Mouse (Mus musculus): ENCODE results near the gene Ugt1a6a. TPM values are rescaled to one million over a fixed set of nuclear protein-coding genes. Genes with fewer than 3 reads are reported as not detected.

Ugt1a6a gene
- polyA plus RNA-seq, 1 experiment from 2014 or later, result 11.0 TPM

- no peak for ATAC-seq
- no peak overlapping the region for H3K4me2 ChIP-seq (ENCODE audit: low read depth, low read length)
- no peak overlapping the region for H3K9ac ChIP-seq (ENCODE audit: low read depth, low read length)
- no peaks in the 10 kb centered on the region for H3K36me3 ChIP-seq (ENCODE audit: control insufficient read depth, insufficient read depth, low read length)
- no peak overlapping the region for H3K27ac ChIP-seq (ENCODE audit: low read length)
- no peak overlapping the region for H3K4me3 ChIP-seq (ENCODE audit: low read length)
- H3K9me3 ChIP-seq (ENCODE audit: control insufficient read depth, low read length), result peaks cover 72% of the 10 kb centered on the region
- 63% methylated on average over 11 of the region's 11 CpGs for WGBS
- H3K4me1 ChIP-seq (ENCODE audit: control insufficient read depth, insufficient read depth, low read length), result no peaks in the 10 kb centered on the region
- no peaks in the 10 kb centered on the region for H3K27me3 ChIP-seq (replicated peaks; ENCODE audit: control insufficient read depth, insufficient read depth, low read length)
Observed at GRCm38 (mm10) chr1:88235046-88235893, 100.7 kb downstream of the Ugt1a6a start.

GRCm38 (mm10) chr1:88235894-88236415, 101.3 kb downstream of the Ugt1a6a start:
- Histone ChIP-seq H3K27ac (ENCODE audit: low read length) (no peak overlapping the region), H3K4me3 (ENCODE audit: low read length) (no peak overlapping the region), H3K4me2 (ENCODE audit: low read depth, low read length) (no peak overlapping the region), H3K27me3 (replicated peaks; ENCODE audit: control insufficient read depth, insufficient read depth, low read length) (no peaks in the 10 kb centered on the region), H3K9ac (ENCODE audit: low read depth, low read length) (no peak overlapping the region), H3K36me3 (ENCODE audit: control insufficient read depth, insufficient read depth, low read length) (no peaks in the 10 kb centered on the region), H3K9me3 (ENCODE audit: control insufficient read depth, low read length) (peaks cover 68% of the 10 kb centered on the region), H3K4me1 (ENCODE audit: control insufficient read depth, insufficient read depth, low read length) (no peaks in the 10 kb centered on the region)
- WGBS, result 60% methylated on average over 4 of the region's 4 CpGs
- ATAC-seq, result no peak

- Histone ChIP-seq H3K4me3 (ENCODE audit: low read length) (no peak overlapping the region), H3K27ac (ENCODE audit: low read length) (no peak overlapping the region), H3K4me1 (ENCODE audit: control insufficient read depth, insufficient read depth, low read length) (no peaks in the 10 kb centered on the region), H3K36me3 (ENCODE audit: control insufficient read depth, insufficient read depth, low read length) (no peaks in the 10 kb centered on the region), H3K9ac (ENCODE audit: low read depth, low read length) (no peak overlapping the region), H3K9me3 (ENCODE audit: control insufficient read depth, low read length) (peaks cover 64% of the 10 kb centered on the region), H3K4me2 (ENCODE audit: low read depth, low read length) (no peak overlapping the region), H3K27me3 (replicated peaks; ENCODE audit: control insufficient read depth, insufficient read depth, low read length) (no peaks in the 10 kb centered on the region)
- ATAC-seq, result no peak
- 73% methylated on average over 5 of the region's 5 CpGs for WGBS
Observed at GRCm38 (mm10) chr1:88237311-88237710, 102.7 kb downstream of the Ugt1a6a start.

GRCm38 (mm10) chr1:88238771-88239170, 104.2 kb downstream of the Ugt1a6a start:
- Histone ChIP-seq H3K4me3 (ENCODE audit: low read length) (no peak overlapping the region), H3K4me2 (ENCODE audit: low read depth, low read length) (no peak overlapping the region), H3K9ac (ENCODE audit: low read depth, low read length) (no peak overlapping the region), H3K36me3 (ENCODE audit: control insufficient read depth, insufficient read depth, low read length) (no peaks in the 10 kb centered on the region), H3K9me3 (ENCODE audit: control insufficient read depth, low read length) (peaks cover 67% of the 10 kb centered on the region), H3K4me1 (ENCODE audit: control insufficient read depth, insufficient read depth, low read length) (no peaks in the 10 kb centered on the region), H3K27ac (ENCODE audit: low read length) (no peak overlapping the region), H3K27me3 (replicated peaks; ENCODE audit: control insufficient read depth, insufficient read depth, low read length) (no peaks in the 10 kb centered on the region)
- WGBS, result 79% methylated on average over 6 of the region's 6 CpGs
- no peak for ATAC-seq

GRCm38 (mm10) chr1:88240072-88240471, 105.5 kb downstream of the Ugt1a6a start:
- H3K27me3 ChIP-seq (replicated peaks; ENCODE audit: control insufficient read depth, insufficient read depth, low read length), result no peaks in the 10 kb centered on the region

GRCm38 (mm10) chr1:88240579-88240978, 106.0 kb downstream of the Ugt1a6a start:
- no peaks in the 10 kb centered on the region for H3K36me3 ChIP-seq (ENCODE audit: control insufficient read depth, insufficient read depth, low read length)
- no peak overlapping the region for H3K4me3 ChIP-seq (ENCODE audit: low read length)
- peaks cover 66% of the 10 kb centered on the region for H3K9me3 ChIP-seq (ENCODE audit: control insufficient read depth, low read length)
- H3K9ac ChIP-seq (ENCODE audit: low read depth, low read length), result no peak overlapping the region
- no peak overlapping the region for H3K27ac ChIP-seq (ENCODE audit: low read length)
- WGBS, result 72% methylated on average over 4 of the region's 4 CpGs
- ATAC-seq, result 0 out of 2 replicates have a peak, but pooled peaks have one; percentile 7
- H3K4me1 ChIP-seq (ENCODE audit: control insufficient read depth, insufficient read depth, low read length), result no peaks in the 10 kb centered on the region
- no peaks in the 10 kb centered on the region for H3K27me3 ChIP-seq (replicated peaks; ENCODE audit: control insufficient read depth, insufficient read depth, low read length)
- no peak overlapping the region for H3K4me2 ChIP-seq (ENCODE audit: low read depth, low read length)

More at GRCm38 (mm10) chr1:88240072-88240471, 105.5 kb downstream of the Ugt1a6a start:
- ATAC-seq, result no peak
- WGBS, result 71% methylated on average over 5 of the region's 5 CpGs
- no peak overlapping the region for H3K4me3 ChIP-seq (ENCODE audit: low read length)
- H3K27ac ChIP-seq (ENCODE audit: low read length), result no peak overlapping the region
- H3K36me3 ChIP-seq (ENCODE audit: control insufficient read depth, insufficient read depth, low read length), result no peaks in the 10 kb centered on the region
- no peak overlapping the region for H3K4me2 ChIP-seq (ENCODE audit: low read depth, low read length)
- peaks cover 67% of the 10 kb centered on the region for H3K9me3 ChIP-seq (ENCODE audit: control insufficient read depth, low read length)
- H3K9ac ChIP-seq (ENCODE audit: low read depth, low read length), result no peak overlapping the region
- no peaks in the 10 kb centered on the region for H3K4me1 ChIP-seq (ENCODE audit: control insufficient read depth, insufficient read depth, low read length)

GRCm38 (mm10) chr1:88243861-88244260, 109.3 kb downstream of the Ugt1a6a start:
- H3K27me3 ChIP-seq (replicated peaks; ENCODE audit: control insufficient read depth, insufficient read depth, low read length), result no peaks in the 10 kb centered on the region
- no peaks in the 10 kb centered on the region for H3K36me3 ChIP-seq (ENCODE audit: control insufficient read depth, insufficient read depth, low read length)
- H3K4me2 ChIP-seq (ENCODE audit: low read depth, low read length), result no peak overlapping the region
- 65% methylated on average over 5 of the region's 5 CpGs for WGBS
- ATAC-seq, result no peak
- no peak overlapping the region for H3K27ac ChIP-seq (ENCODE audit: low read length)
- H3K4me1 ChIP-seq (ENCODE audit: control insufficient read depth, insufficient read depth, low read length), result no peaks in the 10 kb centered on the region
- no peak overlapping the region for H3K4me3 ChIP-seq (ENCODE audit: low read length)
- H3K9me3 ChIP-seq (ENCODE audit: control insufficient read depth, low read length), result peaks cover 51% of the 10 kb centered on the region
- H3K9ac ChIP-seq (ENCODE audit: low read depth, low read length), result no peak overlapping the region

GRCm38 (mm10) chr1:88245881-88246280, 111.3 kb downstream of the Ugt1a6a start:
- Histone ChIP-seq H3K27me3 (replicated peaks; ENCODE audit: control insufficient read depth, insufficient read depth, low read length) (no peaks in the 10 kb centered on the region), H3K36me3 (ENCODE audit: control insufficient read depth, insufficient read depth, low read length) (no peaks in the 10 kb centered on the region), H3K9me3 (ENCODE audit: control insufficient read depth, low read length) (peaks cover 60% of the 10 kb centered on the region), H3K4me1 (ENCODE audit: control insufficient read depth, insufficient read depth, low read length) (no peaks in the 10 kb centered on the region), H3K9ac (ENCODE audit: low read depth, low read length) (no peak overlapping the region), H3K4me3 (ENCODE audit: low read length) (no peak overlapping the region), H3K4me2 (ENCODE audit: low read depth, low read length) (no peak overlapping the region), H3K27ac (ENCODE audit: low read length) (no peak overlapping the region)
- 77% methylated on average over 6 of the region's 6 CpGs for WGBS
- peak; percentile 5; the same call in 1 of the 2 replicates for ATAC-seq

GRCm38 (mm10) chr1:88246386-88246785, 111.8 kb downstream of the Ugt1a6a start:
- Histone ChIP-seq H3K27ac (ENCODE audit: low read length) (no peak overlapping the region), H3K4me2 (ENCODE audit: low read depth, low read length) (no peak overlapping the region), H3K36me3 (ENCODE audit: control insufficient read depth, insufficient read depth, low read length) (no peaks in the 10 kb centered on the region), H3K9me3 (ENCODE audit: control insufficient read depth, low read length) (peaks cover 58% of the 10 kb centered on the region), H3K9ac (ENCODE audit: low read depth, low read length) (no peak overlapping the region), H3K27me3 (replicated peaks; ENCODE audit: control insufficient read depth, insufficient read depth, low read length) (no peaks in the 10 kb centered on the region), H3K4me3 (ENCODE audit: low read length) (no peak overlapping the region), H3K4me1 (ENCODE audit: control insufficient read depth, insufficient read depth, low read length) (no peaks in the 10 kb centered on the region)
- 49% methylated on average over 6 of the region's 6 CpGs for WGBS
- no peak for ATAC-seq

Measured in intestine, embryonic 16.5 days (tissue).